Mouse (Mus musculus) adrenal gland, adult 2 months (tissue): ENCODE results near the gene Arid1b. TPM values are rescaled to one million over a fixed set of nuclear protein-coding genes. Genes with fewer than 3 reads are reported as not detected.

ENCODE experiments used
- DNase-seq: peaks from one replicate; pipeline ENCODE4 v3.0.0; 2021
- polyA plus RNA-seq: library from polyadenylated mRNA; depleted of rRNA; stranded (reverse); fragments of >200 nt; gene quantifications from 2 replicates; pipeline ENCODE4 v1.2.3, GENCODE M21; 2012
- total RNA-seq, 2 experiments: library from RNA; stranded (reverse); gene quantifications; 2 replicates each; pipeline ENCODE4 v1.2.3; 2021

Arid1b gene
- total and polyA plus RNA-seq, 3 experiments: 52.1 to 174 (median 83.8) TPM

GRCm38 (mm10) chr17:5112116-5112515, 118.0 kb downstream of the Arid1b start:
- DNase-seq: no peak

- no peak for DNase-seq
Measured at GRCm38 (mm10) chr17:5115952-5116351, 121.8 kb downstream of the Arid1b start.

- no peak for DNase-seq
Measured at GRCm38 (mm10) chr17:5116990-5117389, 122.9 kb downstream of the Arid1b start.

GRCm38 (mm10) chr17:5118171-5118570, 124.0 kb downstream of the Arid1b start:
- no peak for DNase-seq

- no peak for DNase-seq
Measured at GRCm38 (mm10) chr17:5124643-5125042, 130.5 kb downstream of the Arid1b start.

- no peak for DNase-seq
Measured at GRCm38 (mm10) chr17:5125084-5125855, 131.1 kb downstream of the Arid1b start.

GRCm38 (mm10) chr17:5125856-5126806, 132.0 kb downstream of the Arid1b start:
- no peak for DNase-seq

GRCm38 (mm10) chr17:5129606-5130005, 135.5 kb downstream of the Arid1b start:
- no peak for DNase-seq

GRCm38 (mm10) chr17:5130116-5130515, 136.0 kb downstream of the Arid1b start:
- DNase-seq: no peak

- no peak for DNase-seq
Measured at GRCm38 (mm10) chr17:5131706-5132105, 137.6 kb downstream of the Arid1b start.

GRCm38 (mm10) chr17:5132296-5132986, 138.3 kb downstream of the Arid1b start:
- peak; percentile 66 for DNase-seq

GRCm38 (mm10) chr17:5132987-5133355, 138.8 kb downstream of the Arid1b start:
- peak; percentile 32 for DNase-seq

GRCm38 (mm10) chr17:5133831-5134230, 139.7 kb downstream of the Arid1b start:
- DNase-seq: peak; percentile 81

GRCm38 (mm10) chr17:5134271-5134670, 140.1 kb downstream of the Arid1b start:
- DNase-seq: peak; percentile 42

- DNase-seq: peak; percentile 72
Measured at GRCm38 (mm10) chr17:5137936-5138335, 143.8 kb downstream of the Arid1b start.

- peak; percentile 78 for DNase-seq
Measured at GRCm38 (mm10) chr17:5138641-5139205, 144.6 kb downstream of the Arid1b start.

- no peak for DNase-seq
Measured at GRCm38 (mm10) chr17:5139553-5139952, 145.4 kb downstream of the Arid1b start.

- no peak for DNase-seq
Measured at GRCm38 (mm10) chr17:5143735-5144439, 149.8 kb downstream of the Arid1b start.

GRCm38 (mm10) chr17:5150660-5151063, 156.5 kb downstream of the Arid1b start:
- peak; percentile 70 for DNase-seq

- no peak for DNase-seq
Measured at GRCm38 (mm10) chr17:5151852-5152251, 157.7 kb downstream of the Arid1b start.

- DNase-seq: no peak
Measured at GRCm38 (mm10) chr17:5153461-5153860, 159.3 kb downstream of the Arid1b start.
